Mouse (Mus musculus) adrenal gland (tissue): ENCODE measurements around the gene Fgfr2.

Experiments used
- intact Hi-C: fragments of 180-260 bp; cut with DNase I; formaldehyde crosslinking; loops from one replicate; pipeline ENCODE4 v1.15.1; 2025

The Fgfr2 gene

GRCm38 (mm10) chr7:132853946-132854345, 269.2 kb downstream of the Fgfr2 start:
- intact Hi-C loops = no loop called here

GRCm38 (mm10) chr7:132853361-132853760, 269.8 kb downstream of the Fgfr2 start:
- intact Hi-C loops = no loop called here

GRCm38 (mm10) chr7:132852173-132852844, 270.8 kb downstream of the Fgfr2 start, which contains the start of gene Eef1akmt2:
TSS of gene Eef1akmt2 (minus strand) at chr7:132852673.
- intact Hi-C loops = no loop called here

GRCm38 (mm10) chr7:132843152-132843551, 280.0 kb downstream of the Fgfr2 start:
- intact Hi-C loops = no loop called here

GRCm38 (mm10) chr7:132842455-132842854, 280.7 kb downstream of the Fgfr2 start:
- intact Hi-C loops = no loop called here

- intact Hi-C loops = no loop called here
Observed at GRCm38 (mm10) chr7:132841287-132841686, 281.9 kb downstream of the Fgfr2 start.

GRCm38 (mm10) chr7:132830955-132831354, 292.2 kb downstream of the Fgfr2 start:
- intact Hi-C loops = no loop called here

- intact Hi-C loops = no loop called here
Observed at GRCm38 (mm10) chr7:132824346-132825022, 298.7 kb downstream of the Fgfr2 start.

- intact Hi-C loops = no loop called here
Observed at GRCm38 (mm10) chr7:132823832-132824231, 299.3 kb downstream of the Fgfr2 start.

GRCm38 (mm10) chr7:132820692-132821091, 302.5 kb downstream of the Fgfr2 start:
- intact Hi-C loops = no loop called here

GRCm38 (mm10) chr7:132817056-132817455, 306.1 kb downstream of the Fgfr2 start:
- intact Hi-C loops = no loop called here

GRCm38 (mm10) chr7:132816528-132816927, 306.6 kb downstream of the Fgfr2 start:
- intact Hi-C loops = no loop called here

GRCm38 (mm10) chr7:132815081-132815480, 308.1 kb downstream of the Fgfr2 start:
- intact Hi-C loops = no loop called here

- intact Hi-C loops = loop anchor here (5.0 kb wide), 3 partner anchors 47 to 97 kb away; no protein-coding TSS in a partner anchor
Observed at GRCm38 (mm10) chr7:132814089-132814450, 309.1 kb downstream of the Fgfr2 start.

- intact Hi-C loops = loop anchor here (5.0 kb wide), 3 partner anchors 46 to 96 kb away; no protein-coding TSS in a partner anchor
Observed at GRCm38 (mm10) chr7:132813416-132814088, 309.6 kb downstream of the Fgfr2 start, which contains the start of gene Fam53b. TSS of gene Fam53b (minus strand) at chr7:132813886.

GRCm38 (mm10) chr7:132812619-132813415, 310.3 kb downstream of the Fgfr2 start:
- intact Hi-C loops = loop anchor here (5.0 kb wide), 3 partner anchors 46 to 96 kb away; no protein-coding TSS in a partner anchor

- intact Hi-C loops = loop anchor here (2.0 to 5.0 kb wide), 4 partner anchors 45 to 155 kb away; no protein-coding TSS in a partner anchor
Observed at GRCm38 (mm10) chr7:132811716-132812618, 311.2 kb downstream of the Fgfr2 start.

- intact Hi-C loops = loop anchor here (2.0 to 5.0 kb wide), 4 partner anchors 44 to 154 kb away; no protein-coding TSS in a partner anchor
Observed at GRCm38 (mm10) chr7:132810879-132811278, 312.3 kb downstream of the Fgfr2 start.

- intact Hi-C loops = loop anchor here (2.0 to 5.0 kb wide), 4 partner anchors 43 to 154 kb away; no protein-coding TSS in a partner anchor
Observed at GRCm38 (mm10) chr7:132810368-132810767, 312.8 kb downstream of the Fgfr2 start.

GRCm38 (mm10) chr7:132809721-132810120, 313.4 kb downstream of the Fgfr2 start:
- intact Hi-C loops = loop anchor here (2.0 to 5.0 kb wide), 4 partner anchors 42 to 153 kb away; no protein-coding TSS in a partner anchor
